Mouse (Mus musculus) stomach, adult 2 months (tissue): Measurements from ENCODE around the gene Abcc2. TPM values are rescaled to one million over a fixed set of nuclear protein-coding genes. Genes with fewer than 3 reads are reported as not detected.

Experiments used
- polyA plus RNA-seq: library from polyadenylated mRNA; depleted of rRNA; stranded (reverse); fragments of >200 nt; gene quantifications from 2 replicates; pipeline ENCODE4 v1.2.3, GENCODE M21; 2012; rRNA removed

Gene Abcc2
- polyA plus RNA-seq: 0.02 and 0.18 TPM in 2 replicates

GRCm38 (mm10) chr19:43781980-43782379, at the start of gene Abcc2:
TSS of gene Abcc2 (plus strand) at chr19:43782192.

GRCm38 (mm10) chr19:43752489-43753225, 29.3 kb upstream of the Abcc2 start, which contains the start of the genes Cutc and Cox15:
TSS of gene Cutc (plus strand) at chr19:43752996.
TSS of gene Cox15 (minus strand) at chr19:43753000.

Other genes with a start within 250 kb of the Abcc2 start
- 1.1 and 1.7 TPM in 2 replicates for gene Nkx2-3, start 169.9 kb upstream of the Abcc2 start, polyA plus RNA-seq
- 27.3 and 32.5 TPM in 2 replicates for gene Slc25a28, start 107.3 kb upstream of the Abcc2 start, polyA plus RNA-seq
- 2.4 and 2.5 TPM in 2 replicates for gene Entpd7, start 92.5 kb upstream of the Abcc2 start, polyA plus RNA-seq
- gene Cutc, start 29.2 kb upstream of the Abcc2 start, polyA plus RNA-seq: 1.2 and 1.6 TPM in 2 replicates
- gene Cox15, start 29.2 kb upstream of the Abcc2 start, polyA plus RNA-seq: 5.1 and 5.2 TPM in 2 replicates
- 10.4 and 11.3 TPM in 2 replicates for gene Dnmbp, start 158.0 kb downstream of the Abcc2 start, polyA plus RNA-seq
- gene Cpn1, start 204.4 kb downstream of the Abcc2 start, polyA plus RNA-seq: 19.5 and 21.7 TPM in 2 replicates
- gene Cyp2c23, start 247.0 kb downstream of the Abcc2 start, polyA plus RNA-seq: 1.5 and 1.7 TPM in 2 replicates